Mouse (Mus musculus): ENCODE data around the gene Tma7.

The Tma7 gene

GRCm38 (mm10) chr9:109041351-109041750, 41.0 kb downstream of the Tma7 start:
- no peak for DNase-seq (ENCODE audit: low read depth)

- no peak for DNase-seq (ENCODE audit: low read depth)
These were observed 41.5 kb downstream of the Tma7 start for GRCm38 (mm10) chr9:109040906-109041305.

GRCm38 (mm10) chr9:109040216-109040615, 42.2 kb downstream of the Tma7 start:
- no peak for DNase-seq (ENCODE audit: low read depth)

- DNase-seq (ENCODE audit: low read depth): no peak
These were observed 42.7 kb downstream of the Tma7 start for GRCm38 (mm10) chr9:109039681-109040080.

GRCm38 (mm10) chr9:109038901-109039364, 43.5 kb downstream of the Tma7 start:
- no peak for DNase-seq (ENCODE audit: low read depth)

GRCm38 (mm10) chr9:109038086-109038895, 44.1 kb downstream of the Tma7 start, which contains the start of gene Shisa5:
Gene Shisa5, plus strand, starts transcription at chr9:109038565.
- no peak for DNase-seq (ENCODE audit: low read depth)

- DNase-seq (ENCODE audit: low read depth): no peak
These were observed 50.0 kb downstream of the Tma7 start for GRCm38 (mm10) chr9:109032435-109032834.

- no peak for DNase-seq (ENCODE audit: low read depth)
These were observed 50.7 kb downstream of the Tma7 start for GRCm38 (mm10) chr9:109031686-109032085.

- DNase-seq (ENCODE audit: low read depth): no peak
These were observed 51.4 kb downstream of the Tma7 start for GRCm38 (mm10) chr9:109031001-109031400.

- no peak for DNase-seq (ENCODE audit: low read depth)
These were observed 52.1 kb downstream of the Tma7 start for GRCm38 (mm10) chr9:109030312-109030711.

GRCm38 (mm10) chr9:109028919-109029318, 53.5 kb downstream of the Tma7 start:
- DNase-seq (ENCODE audit: low read depth): no peak

- DNase-seq (ENCODE audit: low read depth): no peak
These were observed 54.0 kb downstream of the Tma7 start for GRCm38 (mm10) chr9:109028421-109028820.

- DNase-seq (ENCODE audit: low read depth): no peak
These were observed 54.9 kb downstream of the Tma7 start for GRCm38 (mm10) chr9:109027521-109027920.

Data from c-Kit-positive CD71-positive TER-119-negative erythroid progenitor cells, embryonic 14.5 days (primary cell).